Mouse (Mus musculus) embryonic fibroblast, embryonic 13.5 days (primary cell): ENCODE results near the gene Trip4.

Experiments
- CTCF ChIP-seq: IDR thresholded peaks from 2 replicates; pipeline ENCODE4 v1.5.1; 2011; ENCODE audit warnings: mild to moderate bottlenecking, control low read depth, low read length, moderate library complexity, borderline replicate concordance; ENCODE audit not compliant: insufficient read depth
- POLR2A ChIP-seq: IDR thresholded peaks from 2 replicates; pipeline ENCODE4 v1.6.1; 2011; ENCODE audit warnings: low read depth, mild to moderate bottlenecking, control low read depth, low read length, moderate library complexity

- TF ChIP-seq CTCF (no peak), POLR2A (no peak)
Observed at GRCm38 (mm10) chr9:65812841-65813240, 95.8 kb downstream of the Trip4 start.
